Mouse (Mus musculus): ENCODE measurements at regions not wholly inside any gene's neighbourhood (a gene's known extent, or its start where the extent isn't known, plus 50 kb on each side); places are given as distances from the start of the nearest gene placed in this dataset.
"Not testable (repeated sequence)": the region's sequence is repeated elsewhere in the genome, so short reads cannot be mapped to it uniquely, and the experiment has no call there.

DNA sequence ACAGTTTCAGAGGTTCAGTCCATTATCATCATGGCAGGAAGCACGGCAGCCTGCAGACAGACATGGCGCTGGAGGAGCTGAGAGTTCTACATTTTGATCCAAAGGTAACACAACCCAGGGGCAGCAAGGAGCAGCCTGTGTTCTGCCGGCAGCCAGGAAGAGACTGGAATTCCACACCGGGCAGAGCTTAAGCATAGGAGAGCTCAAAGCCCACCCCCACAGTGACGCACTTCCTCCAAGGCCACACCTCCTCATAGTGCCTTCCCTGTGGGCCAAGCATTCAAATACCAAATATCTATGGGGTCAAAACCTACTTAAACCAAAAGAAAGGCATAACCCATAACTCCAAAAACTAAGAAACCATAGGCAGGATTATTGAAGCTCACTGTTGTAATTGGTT is 149.4 kb upstream of the Ajap1 start:
- no peaks in the 10 kb centered on the region for H3K27me3 ChIP-seq
- no peak overlapping the region for H3K4me3 ChIP-seq
- H3K9me3 ChIP-seq = 0 out of 2 replicates have a peak, but pooled peaks cover 2% of the 10 kb centered on the region
- H3K36me3 ChIP-seq = no peaks in the 10 kb centered on the region
- no peak overlapping the region for H3K27ac ChIP-seq (replicated peaks)
- no peak overlapping the region for H3K4me2 ChIP-seq
- H3K9ac ChIP-seq = no peak overlapping the region
- WGBS = 92% methylated on average over 5 of the region's 5 CpGs
- ATAC-seq (ENCODE audit: low read depth) = no peak
- peaks cover 30% of the 10 kb centered on the region for H3K4me1 ChIP-seq (replicated peaks)

GRCm38 (mm10) chr4:153632551-153632950 is 149.9 kb upstream of the Ajap1 start:
- WGBS = 84% methylated on average over 19 of the region's 19 CpGs
- Histone ChIP-seq H3K36me3 (no peaks in the 10 kb centered on the region), H3K27ac (replicated peaks) (no peak overlapping the region), H3K27me3 (no peaks in the 10 kb centered on the region), H3K9ac (no peak overlapping the region), H3K4me1 (replicated peaks) (peaks cover 30% of the 10 kb centered on the region), H3K4me2 (no peak overlapping the region), H3K9me3 (0 out of 2 replicates have a peak, but pooled peaks cover 2% of the 10 kb centered on the region), H3K4me3 (no peak overlapping the region)
- ATAC-seq (ENCODE audit: low read depth) = no peak

DNA sequence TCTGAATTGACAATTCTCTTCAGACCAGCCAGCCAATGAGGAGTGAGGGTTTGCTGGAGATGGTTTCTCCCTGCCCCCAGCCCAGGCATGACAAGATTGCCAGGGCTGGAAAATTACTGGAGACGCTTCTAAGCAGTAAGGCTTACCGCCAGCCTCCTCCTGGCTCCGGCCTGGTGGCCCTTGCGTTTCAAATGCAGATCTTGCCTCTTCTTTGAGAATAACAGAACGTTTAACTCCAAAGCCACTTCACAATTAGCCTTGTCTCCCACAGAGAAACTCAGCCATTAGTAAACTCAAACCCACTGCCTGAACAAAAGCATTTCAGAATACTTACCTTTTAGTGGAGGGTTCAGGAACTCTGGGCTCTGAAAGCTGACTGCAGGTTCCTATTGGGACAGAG is 150.6 kb upstream of the Ajap1 start:
- H3K4me3 ChIP-seq = no peak overlapping the region
- no peaks in the 10 kb centered on the region for H3K36me3 ChIP-seq
- no peak overlapping the region for H3K27ac ChIP-seq (replicated peaks)
- no peak overlapping the region; the same call in 1 of the 2 replicates for H3K9ac ChIP-seq
- peaks cover 37% of the 10 kb centered on the region for H3K4me1 ChIP-seq (replicated peaks)
- H3K9me3 ChIP-seq = 0 out of 2 replicates have a peak, but pooled peaks cover 2% of the 10 kb centered on the region
- no peak overlapping the region for H3K4me2 ChIP-seq
- ATAC-seq (ENCODE audit: low read depth) = no peak
- 6% methylated on average over 5 of the region's 5 CpGs for WGBS
- H3K27me3 ChIP-seq = no peaks in the 10 kb centered on the region

GRCm38 (mm10) chr4:153634221-153634881 is 151.7 kb upstream of the Ajap1 start:
- no peak overlapping the region for H3K9ac ChIP-seq
- no peaks in the 10 kb centered on the region for H3K27me3 ChIP-seq
- H3K36me3 ChIP-seq = no peaks in the 10 kb centered on the region
- H3K4me3 ChIP-seq = no peak overlapping the region
- ATAC-seq (ENCODE audit: low read depth) = peak; percentile 44; the same call in 1 of the 2 replicates
- H3K9me3 ChIP-seq = 0 out of 2 replicates have a peak, but pooled peaks cover 2% of the 10 kb centered on the region
- H3K4me1 ChIP-seq (replicated peaks) = peaks cover 46% of the 10 kb centered on the region
- H3K27ac ChIP-seq (replicated peaks) = peak overlapping the region; percentile 61
- H3K4me2 ChIP-seq = no peak overlapping the region
- 37% methylated on average over 15 of the region's 15 CpGs for WGBS

DNA sequence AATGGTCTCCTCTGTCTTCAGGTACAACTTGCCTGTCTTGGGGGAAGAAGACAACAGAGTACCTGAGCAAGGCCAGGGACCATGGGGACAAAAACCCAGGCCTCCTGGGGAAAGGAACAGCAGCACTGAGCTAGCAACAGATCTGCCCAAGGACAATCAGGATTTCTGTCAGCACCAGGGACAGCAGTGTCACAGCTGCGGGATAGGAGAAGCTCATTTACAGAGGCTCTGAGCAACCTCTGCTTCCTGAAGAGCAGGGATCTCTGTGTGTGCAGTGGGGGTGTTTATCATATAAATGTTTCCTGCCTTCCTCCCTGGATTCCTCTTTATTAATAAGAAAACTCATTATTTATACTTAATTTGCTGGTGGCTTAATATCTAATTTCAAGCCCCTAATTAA is 155.4 kb upstream of the Ajap1 start:
- Histone ChIP-seq H3K9me3 (no peaks in the 10 kb centered on the region), H3K4me1 (replicated peaks) (peaks cover 44% of the 10 kb centered on the region), H3K4me3 (no peak overlapping the region), H3K9ac (no peak overlapping the region), H3K27ac (replicated peaks) (peak overlapping the region; percentile 81), H3K27me3 (no peaks in the 10 kb centered on the region), H3K4me2 (no peak overlapping the region), H3K36me3 (no peaks in the 10 kb centered on the region)
- WGBS = 4% methylated on average over 1 of the region's 1 CpGs
- ATAC-seq (ENCODE audit: low read depth) = peak; percentile 38; the same call in 1 of the 2 replicates

DNA sequence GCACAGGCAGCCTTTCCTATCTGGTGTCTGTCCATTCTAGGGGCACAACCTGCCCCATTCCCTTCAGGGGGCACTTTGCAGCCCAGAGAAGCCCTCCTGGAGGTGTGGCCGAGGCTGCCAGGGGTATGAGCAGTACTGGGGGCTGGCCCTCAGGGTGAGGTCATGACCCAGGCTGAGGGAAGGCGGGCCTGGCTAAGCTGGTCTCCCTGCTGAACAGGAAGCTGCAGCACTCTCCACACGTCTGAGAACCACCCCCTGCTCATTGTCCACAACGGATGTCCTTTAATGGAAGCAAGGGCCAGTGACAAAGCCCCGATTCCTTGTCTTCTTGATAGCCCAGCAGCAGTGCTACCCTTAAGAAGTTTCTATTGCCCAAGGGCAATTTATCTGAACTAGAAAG is 169.2 kb upstream of the Ajap1 start:
- Histone ChIP-seq H3K9me3 (no peaks in the 10 kb centered on the region), H3K27ac (replicated peaks) (no peak overlapping the region), H3K4me2 (no peak overlapping the region), H3K9ac (no peak overlapping the region), H3K27me3 (no peaks in the 10 kb centered on the region), H3K36me3 (no peaks in the 10 kb centered on the region), H3K4me1 (replicated peaks) (peaks cover 10% of the 10 kb centered on the region), H3K4me3 (no peak overlapping the region)
- 5% methylated on average over 5 of the region's 5 CpGs for WGBS
- no peak for ATAC-seq (ENCODE audit: low read depth)

DNA sequence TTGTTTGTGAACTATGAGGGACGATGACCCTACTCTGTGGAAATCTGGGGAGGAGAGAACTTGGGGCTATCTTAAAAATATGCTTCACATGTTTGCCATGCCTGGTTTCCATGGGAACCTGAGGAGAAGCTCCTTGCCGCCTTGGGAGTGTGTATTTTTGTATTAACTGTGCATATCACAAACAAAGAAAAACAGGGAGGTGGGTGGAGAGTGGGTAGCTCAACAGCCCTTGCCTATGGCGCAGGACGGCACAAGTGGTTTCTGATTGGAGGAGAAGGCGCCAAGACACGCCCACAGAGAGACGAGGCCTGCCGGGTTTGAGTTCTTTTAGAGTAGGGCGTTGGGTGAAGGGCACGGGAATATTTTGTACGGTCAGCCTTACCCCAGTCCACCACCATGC is 170.2 kb upstream of the Ajap1 start:
- Histone ChIP-seq H3K9me3 (no peaks in the 10 kb centered on the region), H3K27me3 (no peaks in the 10 kb centered on the region), H3K27ac (replicated peaks) (no peak overlapping the region), H3K4me3 (no peak overlapping the region), H3K36me3 (no peaks in the 10 kb centered on the region), H3K9ac (no peak overlapping the region), H3K4me2 (no peak overlapping the region), H3K4me1 (replicated peaks) (peaks cover 10% of the 10 kb centered on the region)
- 88% methylated on average over 11 of the region's 11 CpGs for WGBS
- ATAC-seq (ENCODE audit: low read depth) = no peak

DNA sequence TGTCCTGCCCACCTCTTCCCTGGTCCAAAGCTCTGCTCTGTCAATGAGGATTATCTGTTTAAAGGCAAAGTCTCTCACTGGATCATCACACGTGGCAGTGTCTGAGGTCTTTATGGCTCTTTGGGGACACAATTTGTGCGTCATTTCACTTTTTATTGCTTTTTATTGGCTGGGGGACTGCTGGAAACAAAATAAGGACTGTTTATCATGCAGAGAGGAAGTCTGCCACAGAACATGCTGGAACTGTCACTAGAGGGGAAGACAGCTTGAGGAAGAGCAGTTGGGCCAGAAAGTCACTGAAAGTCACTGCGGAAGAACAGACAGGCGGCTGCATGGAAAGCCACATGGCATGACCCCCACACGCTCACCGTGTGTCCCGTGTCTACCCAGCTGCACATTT is 180.1 kb upstream of the Ajap1 start:
- Histone ChIP-seq H3K4me1 (replicated peaks) (peaks cover 19% of the 10 kb centered on the region), H3K4me2 (no peak overlapping the region), H3K9me3 (no peaks in the 10 kb centered on the region), H3K4me3 (no peak overlapping the region), H3K27me3 (peaks cover 3% of the 10 kb centered on the region; the same call in 1 of the 2 replicates), H3K9ac (no peak overlapping the region), H3K36me3 (no peaks in the 10 kb centered on the region), H3K27ac (replicated peaks) (peak overlapping the region; percentile 72)
- peak; percentile 21; the same call in 1 of the 2 replicates for ATAC-seq (ENCODE audit: low read depth)
- WGBS = 48% methylated on average over 7 of the region's 7 CpGs

- H3K9me3 ChIP-seq; H3K9ac ChIP-seq; H3K4me2 ChIP-seq; H3K27me3 ChIP-seq; H3K36me3 ChIP-seq; ATAC-seq (ENCODE audit: low read depth); H3K27ac ChIP-seq (replicated peaks); H3K4me3 ChIP-seq: not testable (repeated sequence)
- WGBS = 83% methylated on average over 6 of the region's 6 CpGs
- H3K4me1 ChIP-seq (replicated peaks) = peaks cover 18% of the 10 kb centered on the region
Observed at GRCm38 (mm10) chr4:153666626-153667236, 184.1 kb upstream of the Ajap1 start.

GRCm38 (mm10) chr4:153669070-153669469 is 186.5 kb upstream of the Ajap1 start:
- H3K4me3 ChIP-seq = no peak overlapping the region
- no peak overlapping the region for H3K9ac ChIP-seq
- no peak for ATAC-seq (ENCODE audit: low read depth)
- no peak overlapping the region for H3K4me2 ChIP-seq
- no peaks in the 10 kb centered on the region for H3K4me1 ChIP-seq (replicated peaks)
- WGBS = 78% methylated on average over 4 of the region's 4 CpGs
- no peak overlapping the region for H3K27ac ChIP-seq (replicated peaks)
- H3K9me3 ChIP-seq = no peaks in the 10 kb centered on the region
- H3K36me3 ChIP-seq = no peaks in the 10 kb centered on the region
- peaks cover 3% of the 10 kb centered on the region; the same call in 1 of the 2 replicates for H3K27me3 ChIP-seq

- no peak for ATAC-seq (ENCODE audit: low read depth)
- no peak overlapping the region for H3K4me3 ChIP-seq
- no peaks in the 10 kb centered on the region for H3K9me3 ChIP-seq
- H3K27ac ChIP-seq (replicated peaks) = no peak overlapping the region
- 91% methylated on average over 13 of the region's 13 CpGs for WGBS
- no peak overlapping the region for H3K9ac ChIP-seq
- H3K4me1 ChIP-seq (replicated peaks) = no peaks in the 10 kb centered on the region
- no peaks in the 10 kb centered on the region for H3K36me3 ChIP-seq
- no peak overlapping the region for H3K4me2 ChIP-seq
- H3K27me3 ChIP-seq = no peaks in the 10 kb centered on the region
Observed at GRCm38 (mm10) chr4:153670216-153670615, 187.6 kb upstream of the Ajap1 start.

DNA sequence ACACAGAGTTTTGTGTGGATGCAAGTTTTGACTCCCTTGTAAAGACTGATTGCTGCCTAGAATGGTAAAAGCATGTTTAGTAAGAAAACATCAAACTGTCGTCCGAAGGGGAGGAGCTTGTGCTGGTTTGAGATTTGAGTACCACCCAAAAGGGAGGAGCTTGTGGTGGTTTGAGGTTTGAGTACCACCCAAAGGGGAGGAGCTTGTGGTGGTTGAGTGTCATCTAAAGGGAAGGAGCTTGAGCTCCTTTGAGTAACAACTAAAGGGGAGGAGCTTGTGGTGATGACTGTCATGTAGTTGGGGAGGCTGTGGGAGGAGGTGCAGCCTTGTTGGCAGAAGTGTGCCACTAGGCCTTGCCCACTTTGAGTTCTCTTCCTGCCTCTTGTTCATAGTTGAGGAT is 192.8 kb upstream of the Ajap1 start:
- H3K9me3 ChIP-seq = no peaks in the 10 kb centered on the region
- no peak for ATAC-seq (ENCODE audit: low read depth)

More for the DNA sequence above, 192.8 kb upstream of the Ajap1 start:
- Histone ChIP-seq H3K27ac (replicated peaks) (no peak overlapping the region), H3K36me3 (no peaks in the 10 kb centered on the region), H3K27me3 (peaks cover 5% of the 10 kb centered on the region; the same call in 1 of the 2 replicates), H3K4me2 (no peak overlapping the region), H3K4me3 (no peak overlapping the region), H3K4me1 (replicated peaks) (no peaks in the 10 kb centered on the region), H3K9ac (no peak overlapping the region)
- WGBS = 88% methylated on average over 2 of the region's 2 CpGs

Data from neural tube, embryonic 13.5 days (tissue).